ENCODE assay signal across 7 mouse cellular contexts in genomic region chr1:45925500-45926392, GRCm38 (mm10). TPM values are rescaled to one million over a fixed set of nuclear protein-coding genes. Genes with fewer than 3 reads are reported as not detected.
A peak's percentile ranks its signal among the peaks of the same experiment; 100 is the strongest.
DNase-seq lines count a peak whose midpoint lies in the region; ATAC-seq and TF ChIP-seq lines count a peak whose summit lies in the region.

No protein-coding gene starts in this region.

- no peaks in the 10 kb centered on the region for H3K36me3 ChIP-seq in hindbrain, embryonic 16.5 days (ENCODE audit: control insufficient read depth, insufficient read depth, low read length)

- ATAC-seq in hindbrain, embryonic 16.5 days: peak; percentile 98
- ATAC-seq in megakaryocyte progenitor cell, adult 5-6 weeks (replicated peaks; ENCODE audit: poor library complexity): peak; percentile 75

- peak; percentile 91 for DNase-seq in adrenal gland, postnatal 10 days
- peak; percentile 91 for DNase-seq in gastrocnemius, adult 2 months
- DNase-seq in left cerebral cortex, postnatal 14 days (ENCODE audit: low spot score in 2 of 2): peak; percentile 21 to 61
- peak; percentile 44 to 55 for DNase-seq in right cerebral cortex, postnatal 36 days (ENCODE audit: low spot score in 2 of 2)

- no peak for TF ChIP-seq CTCF in cortical plate, adult 2 months (IDR thresholded peaks at IDR 0.05; ENCODE audit: extremely low read depth, insufficient read depth, low read length)
- no peak for TF ChIP-seq CTCF in gastrocnemius, adult 2 months (IDR thresholded peaks at IDR 0.05)

- peak overlapping the region; percentile 53 for H3K4me3 ChIP-seq in cortical plate, adult 2 months (ENCODE audit: insufficient read depth, low read length)
- peak overlapping the region; percentile 88 for H3K4me3 ChIP-seq in gastrocnemius, adult 2 months
- H3K4me3 ChIP-seq in hindbrain, embryonic 16.5 days (ENCODE audit: low read length): peak overlapping the region; percentile 65

- H3K27me3 ChIP-seq in hindbrain, embryonic 16.5 days (replicated peaks; ENCODE audit: control insufficient read depth, insufficient read depth, low read length): peaks cover 6% of the 10 kb centered on the region

- peak overlapping the region; percentile 95 for H3K4me2 ChIP-seq in hindbrain, embryonic 16.5 days (ENCODE audit: low read length)

- TF ChIP-seq POLR2A in cortical plate, adult 2 months (IDR thresholded peaks at IDR 0.05; ENCODE audit: extremely low read depth, insufficient read depth, low read length): peak; percentile 56; the same call in 1 of the 2 replicates

- intact Hi-C loops in gastrocnemius, adult 2 months (cut with DNase I): loop anchor here (5.0 to 10.0 kb wide), 2 partner anchors 61 to 98 kb away; no protein-coding TSS in a partner anchor
- intact Hi-C loops in left cerebral cortex, postnatal 14 days (cut with DNase I): no loop called here

- H3K27ac ChIP-seq in cortical plate, adult 2 months (ENCODE audit: insufficient read depth, low read length): peak overlapping the region; percentile 75
- peak overlapping the region; percentile 85 for H3K27ac ChIP-seq in gastrocnemius, adult 2 months
- H3K27ac ChIP-seq in hindbrain, embryonic 16.5 days (ENCODE audit: low read depth, low read length): no peak overlapping the region

- H3K9ac ChIP-seq in hindbrain, embryonic 16.5 days (ENCODE audit: low read depth, low read length): peak overlapping the region; percentile 74

- under 1% methylated on average over 52 of the region's 53 CpGs for whole genome bisulfite sequencing in hindbrain, embryonic 16.5 days

- no peaks in the 10 kb centered on the region for H3K9me3 ChIP-seq in hindbrain, embryonic 16.5 days (ENCODE audit: control insufficient read depth, low read length)

- 0 out of 2 replicates have a peak, but pooled peaks cover 1% of the 10 kb centered on the region for H3K4me1 ChIP-seq in cortical plate, adult 2 months (ENCODE audit: control insufficient read depth, insufficient read depth, low read length)
- H3K4me1 ChIP-seq in hindbrain, embryonic 16.5 days (ENCODE audit: control insufficient read depth, insufficient read depth, low read depth, low read length): peaks cover 8% of the 10 kb centered on the region

RNA-seq across cellular contexts. Expression of gene Slc40a1, which starts 0.6 kb away (rescaled TPM):
- 10 to 100 TPM; 42.9 to 46.7 TPM for total RNA-seq in adrenal gland, postnatal 10 days (2021)
- polyA plus RNA-seq in cortical plate, adult 2 months (2012; rRNA removed): 10.9 and 11.9 TPM in 2 replicates
- total RNA-seq in gastrocnemius, adult 2 months (2021): 10 to 100 TPM; 21.3 to 26.3 TPM
- 34.6 and 37.5 TPM in 2 replicates for polyA plus RNA-seq in hindbrain, embryonic 16.5 days (2015; fragmentation: Nextera tagmentation; extraction: Ambion mirVana)
- 10 to 100 TPM; 17.8 to 19.2 TPM for total RNA-seq in left cerebral cortex, postnatal 14 days (2021)
- total RNA-seq in megakaryocyte progenitor cell, adult 5-6 weeks (2015): 26.6 and 38.3 TPM in 2 replicates
- total RNA-seq in megakaryocyte progenitor cell, adult 5-6 weeks (2017): 25.5 and 38.6 TPM in 2 replicates

RNA-seq across cellular contexts. Expression of gene Gm5269, which starts 35.7 kb away (rescaled TPM):
- not detected for total RNA-seq in adrenal gland, postnatal 10 days (2021)
- polyA plus RNA-seq in cortical plate, adult 2 months (2012; rRNA removed): not detected in 2 replicates
- not detected for total RNA-seq in gastrocnemius, adult 2 months (2021)
- not detected in 2 replicates for polyA plus RNA-seq in hindbrain, embryonic 16.5 days (2015; fragmentation: Nextera tagmentation; extraction: Ambion mirVana)
- total RNA-seq in left cerebral cortex, postnatal 14 days (2021): not detected
- not detected in 2 replicates for total RNA-seq in megakaryocyte progenitor cell, adult 5-6 weeks (2015)
- total RNA-seq in megakaryocyte progenitor cell, adult 5-6 weeks (2017): not detected in 2 replicates

Comparison
In these comparisons a context has a peak if more than half of its experiments do, and no peak if none do; other contexts are left out.
1. DNase-seq: peak in every context shown above with its lines; median percentile 91 in adrenal gland, postnatal 10 days; 91 in gastrocnemius, adult 2 months; 50 in right cerebral cortex, postnatal 36 days; 41 in left cerebral cortex, postnatal 14 days.